Mouse (Mus musculus) 416B (cell line): ENCODE results near the gene Ttll5.

Source experiments
- DNase-seq: peaks from one replicate; pipeline ENCODE4 v3.0.0; 2011; ENCODE audit warnings: low read depth

Gene Ttll5

DNA sequence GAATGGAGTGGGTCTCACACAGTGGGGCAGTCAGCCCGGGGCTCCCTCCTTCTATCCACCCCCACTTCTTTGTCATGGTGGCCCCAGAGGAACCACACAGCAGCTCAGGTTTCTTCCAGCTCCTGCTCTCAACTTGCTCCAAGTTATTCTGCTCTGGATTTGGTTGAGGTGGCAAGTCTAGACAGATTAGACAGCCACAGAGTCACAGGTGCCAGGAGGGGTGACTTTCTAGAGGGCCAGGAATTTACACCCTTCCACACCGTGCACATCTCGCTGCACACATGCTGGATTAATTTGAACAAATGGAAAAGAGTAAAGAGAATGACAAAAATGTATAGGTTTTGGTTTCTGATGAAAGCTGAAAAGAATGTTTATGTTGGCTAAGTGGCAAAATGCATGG lies 276.3 kb downstream of the Ttll5 start:
- no peak for DNase-seq

DNA sequence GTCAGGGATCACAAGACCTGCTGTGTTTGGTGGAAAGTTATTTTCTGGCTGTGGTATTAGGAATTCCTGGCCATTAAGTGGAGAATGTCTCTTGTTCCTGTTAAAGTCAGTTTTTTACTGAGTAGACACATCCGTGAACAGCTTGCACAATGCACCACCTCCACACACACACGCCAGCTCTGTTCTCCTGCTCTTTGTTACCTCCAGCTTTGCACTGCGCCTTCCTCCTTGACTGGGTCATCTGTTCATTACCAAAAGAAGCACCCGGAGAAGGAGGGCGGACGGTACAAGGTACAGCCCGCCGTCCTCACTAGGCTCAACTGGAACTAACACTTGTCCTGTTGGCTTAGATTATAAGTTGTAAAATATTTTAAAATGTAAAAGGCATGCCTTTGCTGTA lies 278.2 kb downstream of the Ttll5 start:
- no peak for DNase-seq

GRCm38 (mm10) chr12:86103391-86103790 lies 278.9 kb downstream of the Ttll5 start:
- no peak for DNase-seq

GRCm38 (mm10) chr12:86103852-86104251 lies 279.4 kb downstream of the Ttll5 start:
- DNase-seq: no peak

GRCm38 (mm10) chr12:86104297-86104696 lies 279.8 kb downstream of the Ttll5 start:
- no peak for DNase-seq

DNA sequence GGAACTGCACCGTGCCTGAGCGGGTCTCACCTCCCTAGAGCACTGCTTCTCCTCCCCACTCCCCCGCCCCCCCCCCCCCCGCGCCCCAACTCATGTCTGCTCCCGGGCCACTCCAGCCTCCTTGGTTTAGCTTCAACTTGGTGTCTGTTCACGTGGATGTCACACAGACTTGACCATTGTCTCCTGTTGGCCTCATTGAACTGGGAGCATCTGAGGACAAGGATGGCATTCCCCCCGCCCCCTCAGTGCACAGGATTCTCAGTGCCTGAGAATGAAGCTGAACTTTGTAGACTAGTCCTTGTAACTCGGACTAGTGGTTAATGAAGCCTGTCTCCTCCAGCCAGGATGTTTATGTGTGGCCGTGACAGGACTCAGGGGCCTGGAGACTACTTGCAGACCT lies 281.1 kb downstream of the Ttll5 start:
- no peak for DNase-seq

GRCm38 (mm10) chr12:86106086-86106485 lies 281.6 kb downstream of the Ttll5 start:
- no peak for DNase-seq

DNA sequence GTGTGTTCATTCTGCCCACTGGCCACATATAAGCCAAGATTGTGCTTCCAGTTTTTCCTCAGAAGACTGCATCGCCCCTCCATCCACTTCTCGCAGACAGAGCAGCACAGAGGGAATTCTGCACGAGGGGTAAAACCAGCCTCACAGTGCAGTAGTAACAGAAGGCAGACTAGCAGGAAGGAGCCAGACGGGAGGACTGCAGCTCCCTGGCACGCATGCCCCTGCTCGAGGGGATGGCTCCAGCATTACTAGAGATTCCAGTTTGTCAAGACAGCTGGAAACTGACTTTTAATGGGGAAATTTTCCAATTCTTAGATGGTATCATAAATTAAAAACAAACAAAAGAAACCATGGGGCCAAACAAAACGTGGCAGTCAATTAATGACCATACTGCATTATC lies 283.2 kb downstream of the Ttll5 start:
- no peak for DNase-seq

DNA sequence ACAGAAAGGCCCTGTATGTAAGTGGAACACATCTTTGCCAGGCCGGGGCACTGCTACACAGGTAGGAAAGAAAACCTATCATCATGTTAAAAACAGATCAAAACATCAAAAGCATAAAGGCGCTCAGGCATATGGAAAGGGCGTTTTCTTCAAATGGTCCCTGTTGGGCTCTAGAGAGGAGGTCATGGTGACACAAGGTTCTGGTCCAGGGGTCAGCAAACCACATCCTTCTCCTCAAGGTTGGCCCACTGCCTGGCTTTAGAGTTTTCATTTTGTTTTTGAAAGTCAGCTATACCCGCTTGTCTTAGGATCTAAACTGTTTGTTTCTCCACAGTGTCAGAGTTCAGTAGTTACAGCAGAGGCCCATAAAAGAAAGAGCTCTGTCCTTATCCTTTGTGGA lies 285.1 kb downstream of the Ttll5 start:
- DNase-seq: no peak

DNA sequence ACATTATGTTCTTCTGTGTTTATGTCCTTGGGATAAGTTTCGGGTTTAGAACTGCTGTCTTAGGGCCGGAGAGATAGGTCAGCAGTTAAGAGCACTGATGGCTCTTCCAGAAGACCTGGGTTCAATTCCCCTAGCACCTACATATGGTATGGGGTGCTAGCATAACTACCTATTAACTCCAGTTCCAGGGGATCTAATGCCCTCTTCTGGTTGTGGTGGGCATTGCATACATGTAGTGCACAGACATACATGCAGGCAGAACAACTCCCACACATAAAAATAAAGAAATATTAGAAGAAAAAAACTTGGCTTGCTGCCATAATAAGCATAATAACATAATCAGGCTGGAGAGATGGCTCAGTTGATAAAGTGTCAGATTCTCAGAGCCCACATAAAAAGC lies 286.2 kb downstream of the Ttll5 start:
- peak; percentile 56 for DNase-seq
